Mouse (Mus musculus) right cerebral cortex, postnatal 10 days (tissue): Measurements from ENCODE around the gene Aip.

ENCODE experiments used
- DNase-seq, 2 experiments: peaks; one replicate each; pipeline ENCODE4 v3.0.0; 2021; ENCODE audit warnings: low spot score in 2 of 2

Aip gene

GRCm38 (mm10) chr19:4125741-4126696 lies at the start of gene Aip:
Gene Aip (minus strand): TSS chr19:4125858.
- peak; percentile 99 for DNase-seq

DNA sequence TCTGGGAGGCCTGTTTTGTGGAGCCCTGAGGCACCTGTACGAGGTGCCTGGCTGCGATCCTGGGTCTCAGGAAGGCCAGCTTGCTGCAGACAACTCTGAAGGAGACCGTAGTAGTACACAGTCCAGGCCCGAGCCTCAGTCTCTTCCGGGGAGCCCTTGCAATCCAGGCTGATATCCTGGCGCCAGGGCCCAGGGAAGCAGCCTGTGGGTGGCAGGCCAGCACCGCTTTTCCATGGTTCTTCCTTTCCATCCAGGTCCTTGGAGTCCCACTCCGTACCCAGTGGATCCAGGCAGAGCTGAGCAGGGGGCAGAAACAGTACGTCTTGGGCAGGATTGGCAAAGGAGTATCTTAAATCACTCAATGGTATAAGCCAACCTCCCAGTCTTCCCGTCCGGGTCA lies 47.3 kb upstream of the Aip start:
- DNase-seq, result no peak

GRCm38 (mm10) chr19:4171393-4172290 lies 46.0 kb upstream of the Aip start:
- DNase-seq, result no peak

DNA sequence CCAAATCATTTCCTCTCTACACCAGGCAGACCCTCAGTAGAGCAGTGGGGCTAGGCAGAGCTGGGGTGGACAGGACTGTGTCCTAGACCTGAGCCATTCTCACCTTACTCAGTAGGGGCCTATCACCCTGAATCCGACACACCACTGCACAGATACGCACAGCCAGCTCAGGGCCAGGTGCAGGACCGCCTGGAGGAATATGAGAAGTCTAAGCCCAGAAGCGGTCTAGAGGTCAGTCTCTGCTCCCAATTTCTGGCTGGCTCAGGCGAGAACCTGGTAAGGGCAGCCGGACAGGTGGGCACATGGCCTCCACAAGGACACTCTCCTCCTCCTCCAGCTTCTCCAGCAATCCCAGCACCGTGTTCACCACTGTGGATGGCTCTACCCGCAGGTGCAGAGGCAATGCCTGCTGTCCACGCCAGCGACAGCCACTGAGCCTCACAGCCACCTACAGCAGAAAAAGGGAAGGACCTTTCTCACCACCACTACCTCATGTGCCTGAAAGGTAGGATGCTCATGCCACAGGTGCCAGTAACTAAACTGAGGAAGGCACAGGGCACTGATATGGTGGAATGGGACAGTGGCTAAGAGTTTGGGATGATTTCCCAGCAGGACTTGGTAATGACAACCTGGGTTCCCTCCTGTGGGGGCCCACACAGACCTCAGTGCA lies 45.2 kb upstream of the Aip start:
- DNase-seq, result no peak

DNA sequence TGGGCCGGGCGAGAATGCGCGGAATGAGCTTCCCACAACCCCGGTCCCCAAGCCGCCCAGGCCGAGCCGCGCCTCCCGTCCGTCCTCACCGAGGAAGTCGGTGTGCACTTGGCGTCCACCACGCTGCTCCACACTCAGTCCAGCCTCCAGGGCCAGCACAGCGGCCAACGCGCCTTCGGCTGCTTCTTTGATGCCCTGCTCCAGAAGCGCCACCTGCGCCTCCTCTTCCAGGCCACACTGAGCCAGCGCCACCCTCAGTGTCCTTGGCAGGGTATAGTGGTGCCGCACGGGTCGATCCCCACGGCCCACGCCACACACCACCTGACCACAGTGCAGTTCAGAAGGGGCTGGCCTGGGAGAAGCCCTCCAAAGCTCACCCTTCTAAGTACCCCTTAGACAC lies 44.2 kb upstream of the Aip start:
- DNase-seq, result no peak

DNA sequence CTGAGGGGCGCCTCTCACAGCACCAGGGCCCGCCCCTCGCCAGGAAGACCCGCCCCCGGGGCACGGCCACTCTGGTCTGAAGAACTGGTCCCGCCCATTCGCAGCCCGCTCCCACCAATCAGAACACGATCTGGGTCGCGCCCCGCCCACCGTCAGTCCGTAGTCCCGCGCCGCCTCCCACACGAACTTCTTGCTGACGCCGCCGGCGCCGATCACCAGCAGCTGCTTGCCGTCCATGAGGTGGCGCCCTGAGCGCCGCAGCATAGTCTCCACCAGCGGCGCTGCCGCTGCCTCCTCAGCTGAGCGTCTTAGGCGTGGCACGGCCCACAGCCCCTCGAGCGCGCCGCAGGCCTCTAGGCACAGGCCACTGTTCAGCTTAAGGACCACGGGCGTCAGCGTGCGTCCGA lies 43.7 kb upstream of the Aip start:
- peak; percentile 100 for DNase-seq

- no peak for DNase-seq
Observed at GRCm38 (mm10) chr19:4166678-4167476, 41.2 kb upstream of the Aip start.

- DNase-seq, result no peak
Observed at GRCm38 (mm10) chr19:4164721-4165120, 39.1 kb upstream of the Aip start.

DNA sequence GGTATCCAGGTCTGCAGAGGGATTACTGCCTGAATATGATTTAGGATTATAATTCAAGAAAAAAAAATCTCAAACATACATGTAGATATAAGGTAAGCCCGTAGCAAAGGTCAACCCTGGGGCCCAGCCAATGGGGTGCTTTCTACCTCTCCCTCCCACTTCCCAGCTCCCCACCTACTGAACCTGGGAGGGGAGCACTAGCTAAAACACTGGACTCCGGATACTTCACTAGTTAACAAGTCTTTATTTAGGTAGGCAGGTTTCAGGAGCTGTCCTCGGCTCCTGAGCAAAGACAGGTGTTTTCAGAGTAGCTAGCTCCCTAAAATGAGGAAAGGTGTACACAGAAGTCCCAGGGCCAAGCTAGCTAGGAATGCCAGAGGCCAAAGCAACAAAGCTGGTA lies 38.4 kb upstream of the Aip start:
- no peak for DNase-seq

GRCm38 (mm10) chr19:4163543-4163887 lies 37.9 kb upstream of the Aip start:
- no peak for DNase-seq

GRCm38 (mm10) chr19:4162646-4163542 lies 37.2 kb upstream of the Aip start, which contains the start of gene Rps6kb2:
Gene Rps6kb2 (minus strand): TSS chr19:4163354.
- peak; percentile 98 for DNase-seq

- no peak for DNase-seq
Observed at GRCm38 (mm10) chr19:4159049-4159448, 33.4 kb upstream of the Aip start.

- DNase-seq, result no peak
Observed at GRCm38 (mm10) chr19:4156771-4157170, 31.1 kb upstream of the Aip start.

GRCm38 (mm10) chr19:4156073-4156579 lies 30.5 kb upstream of the Aip start:
- no peak for DNase-seq

DNA sequence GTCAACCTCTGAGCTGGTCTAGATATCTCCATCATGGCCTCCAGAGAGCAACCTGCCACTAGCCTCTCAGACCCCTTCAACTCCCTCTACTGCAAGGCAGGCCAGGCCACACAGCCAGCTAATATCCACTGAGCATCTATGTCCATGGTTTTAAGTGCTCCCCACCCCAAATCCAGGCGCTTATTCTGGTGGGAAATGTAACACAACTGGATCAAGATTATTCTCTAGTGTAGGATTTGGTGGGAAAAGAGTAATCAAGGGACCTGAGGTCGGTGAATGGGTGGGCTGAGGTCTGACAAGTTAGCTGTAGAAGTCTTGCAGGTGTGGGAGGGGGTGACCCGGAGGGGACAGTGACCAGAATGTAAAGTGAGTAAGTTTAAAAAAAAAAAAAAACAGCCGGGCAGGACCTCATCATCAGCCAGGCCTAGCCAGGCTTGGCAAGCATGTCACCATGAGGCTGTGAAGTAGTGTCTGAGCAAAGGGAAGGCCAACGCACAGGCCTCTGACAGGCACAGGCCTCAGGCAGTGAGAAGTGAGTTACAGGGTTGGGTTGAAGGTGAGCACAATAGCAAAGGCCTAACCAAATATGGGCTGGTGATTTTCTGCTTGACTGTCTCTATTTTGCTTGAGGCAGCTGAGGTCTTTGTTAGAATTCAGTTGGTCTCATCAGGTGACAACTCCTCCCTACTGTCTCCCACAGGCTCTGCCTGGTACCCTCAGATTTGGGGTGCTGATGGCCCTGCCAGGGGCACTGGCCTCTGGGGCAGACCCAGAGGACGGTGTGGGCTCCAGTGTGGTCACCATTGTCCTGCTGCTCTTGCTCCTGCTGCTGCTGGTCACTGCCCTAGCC lies 29.8 kb upstream of the Aip start:
- DNase-seq, result no peak

- DNase-seq, result no peak
Observed at GRCm38 (mm10) chr19:4154437-4155222, 29.0 kb upstream of the Aip start.

DNA sequence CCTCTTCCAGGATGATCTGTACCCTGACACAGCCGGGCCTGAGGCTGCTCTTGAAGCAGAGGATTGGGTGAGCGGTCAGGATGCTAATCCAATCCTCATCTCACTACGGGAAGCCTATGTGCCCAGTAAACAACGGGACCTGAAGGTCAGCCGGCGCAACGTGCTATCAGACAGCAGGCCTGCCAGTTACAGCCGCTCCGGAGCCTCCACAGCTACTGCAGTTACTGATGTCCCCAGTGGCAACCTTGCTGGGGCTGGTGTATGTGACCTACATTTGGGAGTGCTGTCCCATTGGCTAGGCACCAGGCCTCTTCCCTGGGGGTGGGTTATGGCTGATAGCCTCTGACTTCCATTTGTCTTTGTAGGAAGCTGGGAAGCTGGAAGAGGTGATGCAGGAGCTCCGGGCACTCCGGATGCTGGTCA lies 27.6 kb upstream of the Aip start, which contains the start of gene Ptprcap:
Ptprcap (plus strand) TSS at position 373 of the 423 bp plus-strand sequence.
- no peak for DNase-seq
